Comparison of ENCODE assay signal across 19 mouse cellular contexts in genomic region chr6:101981656-101982055, GRCm38 (mm10).
"Had no signal": no experiment of that assay in that cellular context is flagged by ENCODE, and none has a peak within 500 bp of the region (broad histone marks: within the 10 kb centered on the region; RNA-seq: fewer than 3 reads in every experiment).

No protein-coding gene starts in this region.

- DNase-seq: kidney, postnatal 14 days; kidney, postnatal 4 days; left cerebral cortex, postnatal 4 days; liver, postnatal 0 days; lung, embryonic 14.5 days; midbrain, embryonic 14.5 days; right cerebral cortex, postnatal 14 days; right cerebral cortex, postnatal 4 days; thymus, adult 2 months; thymus, postnatal 14 days; thymus, postnatal 4 days had no signal

- H3K4me2 ChIP-seq: limb, embryonic 12.5 days; limb, embryonic 15.5 days; liver, embryonic 11.5 days; lung, embryonic 14.5 days; midbrain, embryonic 11.5 days had no signal

- H3K9ac ChIP-seq: limb, embryonic 12.5 days; limb, embryonic 15.5 days; liver, embryonic 14.5 days; liver, postnatal 0 days; lung, embryonic 14.5 days had no signal

- H3K4me1 ChIP-seq: limb, embryonic 12.5 days; limb, embryonic 15.5 days; megakaryocyte, embryonic 14.5 days had no signal

- H3K27me3 ChIP-seq: limb, embryonic 12.5 days; limb, embryonic 15.5 days; megakaryocyte, embryonic 14.5 days had no signal

- H3K36me3 ChIP-seq: limb, embryonic 12.5 days; limb, embryonic 15.5 days had no signal

- H3K27ac ChIP-seq: limb, embryonic 12.5 days; limb, embryonic 15.5 days; liver, embryonic 14.5 days; stomach, postnatal 0 days had no signal

- ATAC-seq: liver, postnatal 0 days; lung, postnatal 0 days had no signal

- H3K9me3 ChIP-seq: limb, embryonic 12.5 days; limb, embryonic 15.5 days; megakaryocyte, embryonic 14.5 days had no signal

- H3K4me3 ChIP-seq: limb, embryonic 12.5 days; limb, embryonic 15.5 days; megakaryocyte, embryonic 14.5 days had no signal
